Mouse (Mus musculus): ENCODE measurements around the gene Arnt. TPM values are rescaled to one million over a fixed set of nuclear protein-coding genes. Genes with fewer than 3 reads are reported as not detected.

Gene Arnt
- polyA plus RNA-seq, 1 experiment from 2014 or later: 21.8 TPM

DNA sequence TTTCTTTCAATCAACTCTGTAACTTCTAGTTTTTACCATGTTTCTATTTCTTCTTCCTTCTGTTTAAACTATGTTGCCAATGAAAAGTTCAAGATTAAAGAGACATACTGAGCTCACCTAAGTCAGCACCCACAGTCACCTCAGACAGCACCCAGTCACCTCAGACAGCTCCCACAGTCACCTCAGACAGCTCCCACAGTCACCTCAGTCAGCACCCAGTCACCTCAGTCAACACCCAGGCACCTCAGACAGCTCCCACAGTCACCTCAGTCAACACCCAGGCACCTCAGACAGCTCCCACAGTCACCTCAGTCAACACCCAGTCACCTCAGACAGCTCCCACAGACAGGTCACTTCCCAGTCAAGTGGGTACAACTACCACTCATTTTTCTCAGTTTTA is 108.0 kb downstream of the Arnt start:
- Histone ChIP-seq H3K4me2 (replicated peaks; ENCODE audit: low read depth, low read length) (no peak overlapping the region), H3K36me3 (ENCODE audit: control insufficient read depth, insufficient read depth, low read length) (no peaks in the 10 kb centered on the region), H3K4me3 (ENCODE audit: low read depth, low read length) (no peak overlapping the region)

GRCm38 (mm10) chr3:95542981-95543380 is 108.8 kb downstream of the Arnt start:
- DNase-seq (ENCODE audit: low spot score): no peak
- no peak for ATAC-seq (ENCODE audit: low FRiP score)
- H3K9ac ChIP-seq (ENCODE audit: low read depth, low read length): no peak overlapping the region
- no peaks in the 10 kb centered on the region for H3K36me3 ChIP-seq (ENCODE audit: control insufficient read depth, insufficient read depth, low read length)
- H3K4me1 ChIP-seq (replicated peaks; ENCODE audit: control insufficient read depth, insufficient read depth, low read length): no peaks in the 10 kb centered on the region
- no peaks in the 10 kb centered on the region for H3K9me3 ChIP-seq (ENCODE audit: control insufficient read depth, low read length)
- H3K4me3 ChIP-seq (ENCODE audit: low read depth, low read length): no peak overlapping the region
- H3K27me3 ChIP-seq (ENCODE audit: control insufficient read depth, insufficient read depth, low read length): no peaks in the 10 kb centered on the region
- no peak overlapping the region for H3K27ac ChIP-seq (ENCODE audit: low read depth, low read length)
- 77% methylated on average over 7 of the region's 7 CpGs for WGBS
- H3K4me2 ChIP-seq (replicated peaks; ENCODE audit: low read depth, low read length): no peak overlapping the region

More for the DNA sequence above, 108.0 kb downstream of the Arnt start:
- no peaks in the 10 kb centered on the region for H3K27me3 ChIP-seq (ENCODE audit: control insufficient read depth, insufficient read depth, low read length)
- ATAC-seq (ENCODE audit: low FRiP score): no peak
- no peaks in the 10 kb centered on the region for H3K9me3 ChIP-seq (ENCODE audit: control insufficient read depth, low read length)
- H3K27ac ChIP-seq (ENCODE audit: low read depth, low read length): no peak overlapping the region
- DNase-seq (ENCODE audit: low spot score): no peak
- no peaks in the 10 kb centered on the region for H3K4me1 ChIP-seq (replicated peaks; ENCODE audit: control insufficient read depth, insufficient read depth, low read length)
- H3K9ac ChIP-seq (ENCODE audit: low read depth, low read length): no peak overlapping the region

Other genes starting within 250 kb of the Arnt start
- gene Gabpb2, start 216.5 kb upstream of the Arnt start, polyA plus RNA-seq (2014; fragmentation: Nextera tagmentation; extraction: Ambion mirVana): 6.1 and 9.7 TPM in 2 replicates
- gene Cdc42se1, start 205.7 kb upstream of the Arnt start, polyA plus RNA-seq (2014; fragmentation: Nextera tagmentation; extraction: Ambion mirVana): 110 and 117 TPM in 2 replicates
- gene Mllt11, start 202.2 kb upstream of the Arnt start, polyA plus RNA-seq (2014; fragmentation: Nextera tagmentation; extraction: Ambion mirVana): 171 and 203 TPM in 2 replicates
- gene Gm128, start 192.8 kb upstream of the Arnt start, polyA plus RNA-seq (2014; fragmentation: Nextera tagmentation; extraction: Ambion mirVana): 0.21 TPM in 1 of 2 replicates, not detected in the other
- 0.61 and 0.73 TPM in 2 replicates for gene Bnipl, start 183.2 kb upstream of the Arnt start, polyA plus RNA-seq (2014; fragmentation: Nextera tagmentation; extraction: Ambion mirVana)
- gene Mindy1, start 153.0 kb upstream of the Arnt start, polyA plus RNA-seq (2014; fragmentation: Nextera tagmentation; extraction: Ambion mirVana): 42.2 and 46.5 TPM in 2 replicates
- gene Prune1, start 152.3 kb upstream of the Arnt start, polyA plus RNA-seq (2014; fragmentation: Nextera tagmentation; extraction: Ambion mirVana): 31.0 and 31.3 TPM in 2 replicates
- gene Anxa9, start 127.2 kb upstream of the Arnt start, polyA plus RNA-seq (2014; fragmentation: Nextera tagmentation; extraction: Ambion mirVana): 1.6 and 2.1 TPM in 2 replicates
- 101 and 105 TPM in 2 replicates for gene Cers2, start 119.6 kb upstream of the Arnt start, polyA plus RNA-seq (2014; fragmentation: Nextera tagmentation; extraction: Ambion mirVana)
- gene Setdb1, start 77.2 kb upstream of the Arnt start, polyA plus RNA-seq (2014; fragmentation: Nextera tagmentation; extraction: Ambion mirVana): 58.6 and 63.2 TPM in 2 replicates
- gene 4930558C23Rik, start 31.5 kb upstream of the Arnt start, polyA plus RNA-seq (2014; fragmentation: Nextera tagmentation; extraction: Ambion mirVana): not detected in 2 replicates
- gene Ctsk, start 64.9 kb downstream of the Arnt start, polyA plus RNA-seq (2014; fragmentation: Nextera tagmentation; extraction: Ambion mirVana): 10.3 and 10.9 TPM in 2 replicates
- 11.3 and 12.3 TPM in 2 replicates for gene Ctss, start 92.4 kb downstream of the Arnt start, polyA plus RNA-seq (2014; fragmentation: Nextera tagmentation; extraction: Ambion mirVana)
- gene Hormad1, start 125.3 kb downstream of the Arnt start, polyA plus RNA-seq (2014; fragmentation: Nextera tagmentation; extraction: Ambion mirVana): not detected in 2 replicates
- 43.1 and 43.2 TPM in 2 replicates for gene Golph3l, start 154.5 kb downstream of the Arnt start, polyA plus RNA-seq (2014; fragmentation: Nextera tagmentation; extraction: Ambion mirVana)
- 83.4 and 87.4 TPM in 2 replicates for gene Ensa, start 190.6 kb downstream of the Arnt start, polyA plus RNA-seq (2014; fragmentation: Nextera tagmentation; extraction: Ambion mirVana)
- gene Mcl1, start 224.4 kb downstream of the Arnt start, polyA plus RNA-seq (2014; fragmentation: Nextera tagmentation; extraction: Ambion mirVana): 76.1 and 87.4 TPM in 2 replicates